Mouse (Mus musculus): ENCODE results near the gene Slc43a3. TPM values are rescaled to one million over a fixed set of nuclear protein-coding genes. Genes with fewer than 3 reads are reported as not detected.

Slc43a3 gene
- polyA plus RNA-seq (2012; rRNA removed): 86.0 and 88.1 TPM in 2 replicates

DNA sequence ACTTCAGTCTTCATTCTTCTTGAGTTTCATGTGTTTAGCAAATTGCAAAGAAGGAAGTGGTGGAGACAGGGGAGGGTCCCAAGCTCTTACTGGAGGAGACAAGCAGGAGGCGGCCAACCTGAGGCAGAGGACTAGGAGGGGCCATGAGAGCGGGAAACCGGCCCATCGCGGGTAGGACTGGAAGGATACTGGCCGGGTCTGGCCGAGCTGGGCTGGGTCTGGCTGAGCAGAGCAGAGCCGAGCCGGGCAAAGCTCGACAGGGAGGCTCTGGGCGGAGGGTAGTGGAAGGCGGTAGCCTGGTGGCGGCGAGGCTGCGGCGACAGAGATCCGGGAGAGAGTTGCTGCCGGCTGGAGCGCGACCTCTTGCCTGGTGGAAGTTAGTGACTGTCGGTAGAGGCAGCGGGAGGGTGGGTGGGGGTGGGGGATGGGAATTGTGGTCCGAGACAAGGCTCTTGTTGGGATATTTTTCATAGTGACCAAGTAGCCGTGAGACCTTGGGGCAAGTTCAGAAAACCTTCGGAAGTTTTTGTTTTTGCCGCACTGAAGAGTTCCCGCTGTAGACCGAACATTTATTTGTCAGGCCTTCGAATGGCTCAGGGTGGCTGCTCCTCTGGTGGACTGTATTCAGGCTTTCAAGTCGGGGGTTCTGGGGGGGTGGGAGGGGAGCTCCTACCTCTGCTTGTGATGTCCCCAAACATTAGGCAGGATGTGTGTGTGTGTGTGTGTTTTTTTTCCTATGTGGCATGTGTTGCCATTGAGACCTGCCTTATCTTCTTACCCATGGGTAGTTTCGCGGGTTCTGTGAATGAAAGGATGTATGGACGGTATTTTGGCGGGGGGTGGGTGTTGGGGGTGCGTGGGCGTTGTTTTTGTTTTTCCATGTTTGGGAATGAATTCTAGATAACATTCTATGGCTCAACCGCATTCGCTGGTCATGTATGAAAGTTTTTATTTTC lies at the start of gene Slc43a3:
TSS of gene Slc43a3 (plus strand) at position 106 of the 956 bp plus-strand sequence.

DNA sequence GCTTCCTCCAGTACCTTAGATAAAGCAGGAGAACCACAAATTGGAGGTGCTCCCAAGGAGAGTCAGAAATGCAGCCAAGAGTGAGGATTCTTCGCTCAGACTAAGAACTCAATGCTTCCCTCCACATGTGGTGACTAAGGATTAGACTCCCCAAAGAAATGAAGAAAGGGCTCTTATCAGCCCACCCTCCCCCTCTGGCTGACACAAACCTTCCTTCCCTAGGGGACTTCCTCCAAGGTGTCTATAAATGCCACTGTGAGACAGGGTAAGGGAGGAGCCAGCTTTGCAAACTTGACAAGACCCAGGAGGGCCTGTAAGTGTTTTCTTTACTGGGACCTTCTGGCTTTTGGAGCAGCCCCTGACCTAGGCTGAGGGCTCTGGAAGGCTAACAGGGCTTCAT lies 43.8 kb downstream of the Slc43a3 start, which contains the start of gene Prg2:
TSS of gene Prg2 (plus strand) at position 274 of the 400 bp plus-strand sequence.

DNA sequence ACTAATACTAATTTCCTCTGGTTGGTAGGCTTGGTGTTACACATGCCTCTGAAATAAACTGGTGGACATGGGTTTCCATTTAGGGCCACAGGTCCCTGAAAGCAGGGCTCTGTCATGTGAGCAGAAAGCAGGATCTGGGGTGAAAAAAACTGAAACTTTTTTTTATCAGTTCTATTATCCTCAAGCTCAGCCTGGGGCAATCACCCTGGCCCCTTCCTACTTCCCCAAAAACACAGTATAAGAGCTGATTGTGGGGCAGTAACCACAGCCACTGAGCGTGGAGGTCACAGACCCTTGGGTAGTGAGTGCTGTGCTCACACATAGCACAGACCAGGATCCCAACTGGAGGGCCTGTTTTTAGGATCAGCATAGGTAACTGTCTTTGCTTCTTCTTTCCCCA lies 51.6 kb downstream of the Slc43a3 start, which contains the start of gene Prg3:
TSS of gene Prg3 (plus strand) at position 286 of the 400 bp plus-strand sequence.

Other genes starting within 250 kb of the Slc43a3 start
- 15.4 and 16.1 TPM in 2 replicates for gene Zdhhc5, start 221.4 kb upstream of the Slc43a3 start, polyA plus RNA-seq (2012; rRNA removed)
- 16.4 and 19.7 TPM in 2 replicates for gene Clp1, start 209.2 kb upstream of the Slc43a3 start, polyA plus RNA-seq (2012; rRNA removed)
- 69.8 and 81.8 TPM in 2 replicates for gene Ypel4, start 202.5 kb upstream of the Slc43a3 start, polyA plus RNA-seq (2012; rRNA removed)
- 1.7 and 1.9 TPM in 2 replicates for gene Gm19426, start 192.9 kb upstream of the Slc43a3 start, polyA plus RNA-seq (2012; rRNA removed)
- 247 and 273 TPM in 2 replicates for gene Serping1, start 161.1 kb upstream of the Slc43a3 start, polyA plus RNA-seq (2012; rRNA removed)
- 294 and 350 TPM in 2 replicates for gene Ube2l6, start 137.8 kb upstream of the Slc43a3 start, polyA plus RNA-seq (2012; rRNA removed)
- 0.08 and 0.12 TPM in 2 replicates for gene Smtnl1, start 113.9 kb upstream of the Slc43a3 start, polyA plus RNA-seq (2012; rRNA removed)
- 39.7 and 45.9 TPM in 2 replicates for gene Timm10, start 109.6 kb upstream of the Slc43a3 start, polyA plus RNA-seq (2012; rRNA removed)
- gene Slc43a1, start 97.7 kb upstream of the Slc43a3 start, polyA plus RNA-seq (2012; rRNA removed): 79.7 and 85.8 TPM in 2 replicates
- gene Rtn4rl2, start 49.9 kb upstream of the Slc43a3 start, polyA plus RNA-seq (2012; rRNA removed): 0.08 and 0.09 TPM in 2 replicates
- 88.3 and 129 TPM in 2 replicates for gene Prg2, start 43.9 kb downstream of the Slc43a3 start, polyA plus RNA-seq (2012; rRNA removed)
- gene Prg3, start 51.6 kb downstream of the Slc43a3 start, polyA plus RNA-seq (2012; rRNA removed): 4.4 and 7.3 TPM in 2 replicates
- 69.8 and 70.8 TPM in 2 replicates for gene Ssrp1, start 100.7 kb downstream of the Slc43a3 start, polyA plus RNA-seq (2012; rRNA removed)
- gene P2rx3, start 100.9 kb downstream of the Slc43a3 start, polyA plus RNA-seq (2012; rRNA removed): 0.93 and 1.0 TPM in 2 replicates
- 8.0 and 9.0 TPM in 2 replicates for gene Tnks1bp1, start 111.4 kb downstream of the Slc43a3 start, polyA plus RNA-seq (2012; rRNA removed)
- gene Aplnr, start 199.6 kb downstream of the Slc43a3 start, polyA plus RNA-seq (2012; rRNA removed): 0.82 and 0.96 TPM in 2 replicates